Mouse (Mus musculus) embryonic facial prominence, embryonic 11.5 days (tissue): Measurements from ENCODE around the gene Slc22a7. TPM values are rescaled to one million over a fixed set of nuclear protein-coding genes. Genes with fewer than 3 reads are reported as not detected.

Source experiments
- ATAC-seq: fragments of 200-750 bp; cut with Nextera tagmentation; replicated peaks from 2 replicates; pipeline ENCODE4 v1.8.0; 2017; ENCODE audit warnings: low read depth; ENCODE audit not compliant: insufficient number of reproducible peaks, low FRiP score, low TSS enrichment
- DNase-seq: peaks from one replicate; pipeline ENCODE4 v3.0.0-alpha.2; 2015; ENCODE audit warnings: low spot score
- H3K27ac ChIP-seq: fragments of 300-500 bp; sonication (generic); replicated peaks from 2 replicates; pipeline ENCODE4 v1.5.1; 2014; ENCODE audit warnings: mild to moderate bottlenecking, low read depth, low read length, control low read depth
- H3K27me3 ChIP-seq: fragments of 300-500 bp; sonication (generic); 2 replicates; pipeline ENCODE4 v1.6.1; 2014; ENCODE audit warnings: mild to moderate bottlenecking, low read length, moderate library complexity, mixed read lengths; ENCODE audit not compliant: control insufficient read depth, insufficient read depth
- H3K36me3 ChIP-seq: fragments of 300-500 bp; sonication (generic); replicated peaks from 2 replicates; pipeline ENCODE4 v1.6.1; 2014; ENCODE audit warnings: low read depth, mild to moderate bottlenecking, low read length, moderate library complexity, mixed read lengths; ENCODE audit not compliant: control insufficient read depth, insufficient read depth
- H3K4me1 ChIP-seq: fragments of 300-500 bp; sonication (generic); 2 replicates; pipeline ENCODE4 v1.6.1; 2014; ENCODE audit warnings: low read length, mixed read lengths; ENCODE audit not compliant: control insufficient read depth, insufficient read depth
- H3K4me2 ChIP-seq: fragments of 300-500 bp; sonication (generic); 2 replicates; pipeline ENCODE4 v1.6.1; 2014; ENCODE audit warnings: low read depth, mild to moderate bottlenecking, control low read depth, low read length, moderate library complexity
- H3K4me3 ChIP-seq: fragments of 300-500 bp; sonication (generic); 2 replicates; pipeline ENCODE4 v1.5.1; 2014; ENCODE audit warnings: low read depth, low read length, control low read depth
- H3K9ac ChIP-seq: fragments of 300-500 bp; sonication (generic); replicated peaks from 2 replicates; pipeline ENCODE4 v1.6.1; 2014; ENCODE audit warnings: mild to moderate bottlenecking, control low read depth, low read length
- H3K9me3 ChIP-seq: fragments of 300-500 bp; sonication (generic); replicated peaks from 2 replicates; pipeline ENCODE4 v1.6.1; 2016; ENCODE audit warnings: mild to moderate bottlenecking, low read length, inconsistent platforms, mixed read lengths; ENCODE audit not compliant: control insufficient read depth
- WGBS: fragments of 180-500 bp; shearing (Covaris S2); extraction: QIAGEN DNeasy Blood & Tissue Kit; methylation state at CpG from one replicate; pipeline ENCODE4 v1.1.7; 2014; 5-methylcytosine and 5-hydroxymethylcytosine counted together
- polyA plus RNA-seq: library from polyadenylated mRNA; unstranded; fragments of >200 nt; fragmentation: Nextera tagmentation; extraction: Ambion mirVana; gene quantifications from 2 replicates; pipeline ENCODE4 v1.2.1, GENCODE M21; 2014

Slc22a7 gene
- polyA plus RNA-seq, 1 experiment from 2014 or later: not detected

DNA sequence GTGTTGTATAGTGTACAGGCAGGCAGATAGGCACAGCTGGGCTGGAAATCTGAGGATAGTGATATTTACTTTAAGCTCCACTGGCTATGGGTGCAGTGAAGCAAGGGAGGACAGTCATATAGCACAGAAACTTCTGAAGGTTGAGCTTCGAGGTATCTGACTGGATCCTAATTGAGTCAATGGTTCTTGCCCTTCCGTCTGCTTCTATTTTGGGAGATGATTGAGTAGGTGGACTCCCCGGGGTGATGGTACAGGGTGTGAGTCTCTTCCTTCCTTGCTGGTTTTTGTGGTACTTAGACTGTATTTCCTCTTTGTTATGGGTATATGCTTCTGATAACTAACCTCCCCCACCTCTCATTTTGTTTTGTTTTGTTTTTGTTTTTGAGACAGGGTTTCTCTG, 50.1 kb downstream of the Slc22a7 start:
- no peak overlapping the region for H3K9ac ChIP-seq
- no peak overlapping the region for H3K27ac ChIP-seq
- no peaks in the 10 kb centered on the region for H3K27me3 ChIP-seq
- no peak overlapping the region for H3K4me3 ChIP-seq
- DNase-seq: no peak
- no peak for ATAC-seq
- WGBS: 94% methylated on average over 3 of the region's 3 CpGs
- H3K36me3 ChIP-seq: no peaks in the 10 kb centered on the region; the same call in 1 of the 2 replicates
- H3K9me3 ChIP-seq: no peaks in the 10 kb centered on the region
- peaks cover 3% of the 10 kb centered on the region; the same call in 1 of the 2 replicates for H3K4me1 ChIP-seq
- no peak overlapping the region for H3K4me2 ChIP-seq

DNA sequence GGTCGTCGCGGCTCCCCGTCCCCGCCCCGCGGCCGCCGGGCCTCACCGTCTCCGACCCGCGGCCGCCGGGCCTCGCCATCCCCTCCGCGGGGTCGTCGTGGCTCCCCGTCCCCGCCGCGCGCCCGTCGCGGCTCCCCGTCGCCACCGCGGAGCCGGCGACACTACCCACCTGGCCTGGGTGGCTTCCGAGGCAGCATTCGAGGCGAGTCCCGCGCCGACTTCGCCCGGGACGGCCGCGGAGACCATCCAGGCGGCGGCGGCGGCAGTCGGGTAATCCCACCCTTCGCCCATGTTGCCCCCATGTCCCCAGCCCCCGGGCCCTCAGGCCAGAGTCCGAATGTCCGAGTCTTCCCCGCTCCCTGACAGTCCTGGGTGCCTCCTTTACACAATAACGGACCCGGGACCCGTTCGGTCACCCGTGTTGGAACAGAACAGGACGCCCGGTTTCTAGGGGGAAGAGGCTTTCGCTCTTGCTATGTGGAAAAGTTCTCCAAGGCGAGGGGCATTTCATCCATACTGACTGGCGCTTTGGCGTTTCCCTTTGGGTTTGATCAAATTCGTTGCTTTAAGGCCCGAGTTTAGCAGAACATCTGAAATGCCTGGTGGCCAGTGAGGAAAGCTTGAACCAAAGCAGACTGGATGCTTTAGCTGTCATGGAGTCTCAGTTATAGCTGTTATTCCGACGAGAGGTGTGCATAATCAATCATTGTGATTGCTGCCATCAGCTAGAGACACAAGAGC, 54.0 kb downstream of the Slc22a7 start:
- Histone ChIP-seq H3K4me2 (peak overlapping the region; percentile 91), H3K27me3 (no peaks in the 10 kb centered on the region), H3K9me3 (no peaks in the 10 kb centered on the region), H3K4me3 (peak overlapping the region; percentile 82), H3K36me3 (no peaks in the 10 kb centered on the region), H3K4me1 (peaks cover 3% of the 10 kb centered on the region; the same call in 1 of the 2 replicates), H3K9ac (peak overlapping the region; percentile 89), H3K27ac (peak overlapping the region; percentile 66)
- DNase-seq: peak; percentile 23
- under 1% methylated on average over 64 of the region's 70 CpGs for WGBS
- 0 out of 2 replicates have a peak, but pooled peaks have one; percentile 8 for ATAC-seq

DNA sequence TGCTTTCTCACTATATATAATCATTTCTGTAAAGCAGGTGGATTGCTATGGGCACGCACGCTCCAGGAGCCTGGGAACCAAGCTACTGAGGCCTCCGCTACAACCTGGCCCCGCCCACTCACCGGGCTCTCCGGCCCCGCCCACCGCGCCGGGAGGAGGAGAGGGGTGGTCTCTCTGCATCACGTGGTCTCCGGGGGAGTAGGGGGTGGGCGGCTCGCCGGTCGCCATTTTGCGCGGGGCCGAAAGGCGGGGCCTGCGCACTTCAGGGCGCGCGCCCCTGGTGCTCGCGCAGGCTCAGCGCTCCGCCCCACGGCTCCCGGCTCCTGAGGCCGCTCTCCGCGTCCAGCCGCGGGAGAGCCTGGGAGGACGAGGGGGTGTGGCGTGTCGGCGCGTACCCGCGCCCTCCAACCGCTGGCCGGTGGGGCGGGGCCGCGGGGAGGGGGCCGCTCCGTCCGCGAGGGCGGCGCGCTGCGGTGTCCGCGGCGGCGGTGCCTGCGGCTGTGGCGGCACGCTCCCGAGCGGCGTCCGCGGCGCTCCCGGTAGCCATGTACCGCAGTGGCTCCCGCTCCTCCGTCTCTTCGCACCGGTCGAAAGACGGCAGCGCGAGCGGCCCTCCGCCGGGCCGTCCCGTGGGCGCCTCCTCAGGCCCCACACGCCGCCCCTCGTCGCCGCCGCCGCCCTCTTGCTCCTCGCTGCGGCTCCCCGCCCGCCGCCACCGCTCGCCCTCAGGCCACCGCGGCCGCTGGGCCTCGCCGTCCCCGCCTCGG, 54.8 kb downstream of the Slc22a7 start, which contains the start of gene Zfp318:
Gene Zfp318 (plus strand): TSS at position 438 of the 767 bp plus-strand sequence.
- no peaks in the 10 kb centered on the region for H3K9me3 ChIP-seq
- H3K9ac ChIP-seq: peak within 1 kb of the TSS; percentile 89
- ATAC-seq (peak; percentile 96), DNase-seq (peak; percentile 97)
- peak within 1 kb of the TSS; percentile 66 for H3K27ac ChIP-seq
- H3K36me3 ChIP-seq: no peaks in the 10 kb centered on the region
- WGBS: under 1% methylated on average over 65 of the region's 105 CpGs
- peak within 1 kb of the TSS; percentile 91 for H3K4me2 ChIP-seq
- no peaks in the 10 kb centered on the region for H3K27me3 ChIP-seq
- peak within 1 kb of the TSS; percentile 82 for H3K4me3 ChIP-seq
- peaks cover 3% of the 10 kb centered on the region; the same call in 1 of the 2 replicates for H3K4me1 ChIP-seq

Other genes starting within 250 kb of the Slc22a7 start
- gene Polh, start 235.8 kb downstream of the Slc22a7 start, polyA plus RNA-seq: 11.3 and 12.0 TPM in 2 replicates
- 72.0 and 78.5 TPM in 2 replicates for gene Xpo5, start 235.7 kb downstream of the Slc22a7 start, polyA plus RNA-seq
- gene Polr1c, start 190.4 kb downstream of the Slc22a7 start, polyA plus RNA-seq: 121 and 127 TPM in 2 replicates
- gene Yipf3, start 190.4 kb downstream of the Slc22a7 start, polyA plus RNA-seq: 55.3 and 63.2 TPM in 2 replicates
- 0.89 and 1.2 TPM in 2 replicates for gene Lrrc73, start 184.9 kb downstream of the Slc22a7 start, polyA plus RNA-seq
- 38.5 and 43.7 TPM in 2 replicates for gene Tjap1, start 155.4 kb downstream of the Slc22a7 start, polyA plus RNA-seq
- gene Dlk2, start 141.0 kb downstream of the Slc22a7 start, polyA plus RNA-seq: 1.2 and 2.0 TPM in 2 replicates
- 3.2 and 3.6 TPM in 2 replicates for gene Abcc10, start 110.1 kb downstream of the Slc22a7 start, polyA plus RNA-seq
- gene Zfp318, start 54.7 kb downstream of the Slc22a7 start, polyA plus RNA-seq: 12.1 and 15.3 TPM in 2 replicates
- 0.43 and 1.0 TPM in 2 replicates for gene Crip3, start 9.5 kb downstream of the Slc22a7 start, polyA plus RNA-seq
- 0.38 and 0.63 TPM in 2 replicates for gene Ttbk1, start 49.2 kb upstream of the Slc22a7 start, polyA plus RNA-seq
- gene Dnph1, start 58.3 kb upstream of the Slc22a7 start, polyA plus RNA-seq: 65.9 and 74.9 TPM in 2 replicates
- gene Cul9, start 107.9 kb upstream of the Slc22a7 start, polyA plus RNA-seq: 3.5 and 3.7 TPM in 2 replicates
- gene Srf, start 117.7 kb upstream of the Slc22a7 start, polyA plus RNA-seq: 6.4 and 11.1 TPM in 2 replicates
- gene Ptk7, start 191.0 kb upstream of the Slc22a7 start, polyA plus RNA-seq: 25.7 and 34.5 TPM in 2 replicates
- 17.7 and 22.5 TPM in 2 replicates for gene Klc4, start 207.6 kb upstream of the Slc22a7 start, polyA plus RNA-seq
- gene Mrpl2, start 207.8 kb upstream of the Slc22a7 start, polyA plus RNA-seq: 114 and 117 TPM in 2 replicates
- gene Cul7, start 211.9 kb upstream of the Slc22a7 start, polyA plus RNA-seq: 27.9 and 28.1 TPM in 2 replicates
- 54.0 and 61.6 TPM in 2 replicates for gene Rrp36, start 235.9 kb upstream of the Slc22a7 start, polyA plus RNA-seq
- 165 and 186 TPM in 2 replicates for gene Mea1, start 240.3 kb upstream of the Slc22a7 start, polyA plus RNA-seq
- gene Klhdc3, start 242.5 kb upstream of the Slc22a7 start, polyA plus RNA-seq: 117 and 121 TPM in 2 replicates